Mouse (Mus musculus) adrenal gland, adult (tissue): Measurements from ENCODE around the gene Plcg1.

Source experiments
- DNase-seq, 2 experiments: peaks; one replicate each; pipeline ENCODE4 v3.0.0; 2022 to 2023; ENCODE audit warnings: low spot score in 1 of 2; ENCODE audit not compliant: inconsistent age in 2 of 2

Plcg1 gene

GRCm38 (mm10) chr2:160731117-160731838 lies at the start of gene Plcg1:
Gene Plcg1 (plus strand): TSS chr2:160731300.
- peak; percentile 94 to 98 for DNase-seq

- DNase-seq: peak; percentile 58 to 76
Observed at GRCm38 (mm10) chr2:160700271-160700670, 30.8 kb upstream of the Plcg1 start.

- DNase-seq: no peak
Observed at GRCm38 (mm10) chr2:160701603-160702002, 29.5 kb upstream of the Plcg1 start.

- no peak for DNase-seq
Observed at GRCm38 (mm10) chr2:160702824-160703223, 28.3 kb upstream of the Plcg1 start.

GRCm38 (mm10) chr2:160707673-160708072 lies 23.4 kb upstream of the Plcg1 start:
- DNase-seq: no peak

- DNase-seq: no peak
Observed at GRCm38 (mm10) chr2:160715463-160716030, 15.6 kb upstream of the Plcg1 start.

GRCm38 (mm10) chr2:160717269-160717668 lies 13.8 kb upstream of the Plcg1 start:
- peak in 1 of 2 experiments; percentile 73 for DNase-seq

GRCm38 (mm10) chr2:160718811-160719210 lies 12.3 kb upstream of the Plcg1 start:
- DNase-seq: no peak

- DNase-seq: no peak
Observed at GRCm38 (mm10) chr2:160722714-160723113, 8.4 kb upstream of the Plcg1 start.

- no peak for DNase-seq
Observed at GRCm38 (mm10) chr2:160723613-160724375, 7.3 kb upstream of the Plcg1 start.

GRCm38 (mm10) chr2:160724536-160724935 lies 6.6 kb upstream of the Plcg1 start:
- no peak for DNase-seq

- DNase-seq: no peak
Observed at GRCm38 (mm10) chr2:160725877-160726864, 4.9 kb upstream of the Plcg1 start.

GRCm38 (mm10) chr2:160728972-160729371 lies 2.1 kb upstream of the Plcg1 start:
- DNase-seq: peak in 1 of 2 experiments; percentile 8

- DNase-seq: peak in 1 of 2 experiments; percentile 13
Observed at GRCm38 (mm10) chr2:160729436-160729835, 1.7 kb upstream of the Plcg1 start.

- DNase-seq: peak; percentile 48 to 86
Observed at GRCm38 (mm10) chr2:160729851-160730796, 976 bp upstream of the Plcg1 start.

- DNase-seq: no peak
Observed at GRCm38 (mm10) chr2:160730797-160731116, 343 bp upstream of the Plcg1 start.

- DNase-seq: peak; percentile 77 to 91
Observed at GRCm38 (mm10) chr2:160731839-160732261, 750 bp downstream of the Plcg1 start.

GRCm38 (mm10) chr2:160732420-160732995 lies 1.4 kb downstream of the Plcg1 start:
- peak in 1 of 2 experiments; percentile 53 for DNase-seq

- DNase-seq: no peak
Observed at GRCm38 (mm10) chr2:160733131-160733531, 2.0 kb downstream of the Plcg1 start.
